Mouse (Mus musculus) embryonic fibroblast, embryonic 13.5 days (primary cell): Measurements from ENCODE around the gene Phgdh. TPM values are rescaled to one million over a fixed set of nuclear protein-coding genes. Genes with fewer than 3 reads are reported as not detected.

Experiments used
- H3K27ac ChIP-seq: 2 replicates; pipeline ENCODE4 v1.5.1; 2012; ENCODE audit warnings: low read length, control low read depth, inconsistent platforms; ENCODE audit not compliant: insufficient read depth
- H3K4me1 ChIP-seq: 2 replicates; pipeline ENCODE4 v1.6.1; 2011; ENCODE audit warnings: low read length; ENCODE audit not compliant: control insufficient read depth, insufficient read depth
- H3K4me3 ChIP-seq: 2 replicates; pipeline ENCODE4 v1.5.1; 2011; ENCODE audit warnings: mild to moderate bottlenecking, control low read depth, low read length; ENCODE audit not compliant: insufficient read depth
- CTCF ChIP-seq: IDR thresholded peaks from 2 replicates; pipeline ENCODE4 v1.5.1; 2011; ENCODE audit warnings: mild to moderate bottlenecking, control low read depth, low read length, moderate library complexity, borderline replicate concordance; ENCODE audit not compliant: insufficient read depth
- POLR2A ChIP-seq: IDR thresholded peaks from 2 replicates; pipeline ENCODE4 v1.6.1; 2011; ENCODE audit warnings: low read depth, mild to moderate bottlenecking, control low read depth, low read length, moderate library complexity
- polyA plus RNA-seq: library from polyadenylated mRNA; stranded (reverse); fragments of >200 nt; gene quantifications from 2 replicates; pipeline ENCODE4 v1.2.4, GENCODE M21; 2011; ENCODE audit warnings: low read depth; ENCODE audit not compliant: missing spikeins, insufficient read length

Gene Phgdh
- polyA plus RNA-seq, 1 experiment = 249 TPM

GRCm38 (mm10) chr3:98374980-98375379, 35.2 kb upstream of the Phgdh start:
- H3K4me3 ChIP-seq = no peak overlapping the region
- no peak for TF ChIP-seq CTCF
- TF ChIP-seq POLR2A = no peak
- H3K4me1 ChIP-seq = peaks cover 7% of the 10 kb centered on the region
- H3K27ac ChIP-seq = peak overlapping the region; percentile 49

DNA sequence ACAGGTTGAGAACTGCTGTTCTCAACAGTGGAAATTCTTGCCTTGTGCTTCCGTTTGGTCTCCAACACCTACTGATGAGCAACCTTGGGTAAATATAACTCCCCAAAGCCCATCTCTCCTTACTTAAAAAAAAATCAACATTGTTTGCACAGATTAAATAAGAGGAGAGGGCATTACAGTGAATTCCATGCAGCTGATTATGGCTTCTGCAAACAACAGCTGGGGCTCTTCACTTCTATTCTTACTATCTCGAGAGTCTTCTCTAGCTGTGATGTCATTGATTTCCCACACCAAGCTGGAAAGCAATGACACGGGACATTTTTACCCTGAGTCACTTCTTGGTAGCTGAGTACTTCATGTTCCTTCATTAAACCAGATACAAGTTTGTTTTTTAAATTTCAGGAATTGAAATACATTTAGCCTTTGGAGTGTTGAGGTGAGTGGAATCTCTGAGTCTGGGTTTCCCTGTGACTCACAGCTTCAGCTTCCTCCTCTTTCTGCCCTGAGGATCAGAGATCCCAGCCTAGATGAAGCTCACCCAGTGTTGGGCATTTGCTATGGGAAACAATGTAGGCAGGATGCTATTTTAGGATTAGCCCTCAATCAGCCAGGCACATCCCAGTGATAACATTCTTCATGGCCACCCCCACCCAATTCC, 34.4 kb upstream of the Phgdh start:
- H3K4me3 ChIP-seq = no peak overlapping the region
- TF ChIP-seq CTCF (no peak), POLR2A (no peak)
- peaks cover 3% of the 10 kb centered on the region for H3K4me1 ChIP-seq
- peak overlapping the region; percentile 49 for H3K27ac ChIP-seq

- H3K4me1 ChIP-seq = no peaks in the 10 kb centered on the region; the same call in 1 of the 2 replicates
- no peak overlapping the region for H3K4me3 ChIP-seq
- TF ChIP-seq CTCF = no peak
- no peak for TF ChIP-seq POLR2A
- no peak overlapping the region for H3K27ac ChIP-seq
Observed at GRCm38 (mm10) chr3:98368776-98369175, 29.0 kb upstream of the Phgdh start.

- Histone ChIP-seq H3K4me1 (no peaks in the 10 kb centered on the region), H3K4me3 (no peak overlapping the region), H3K27ac (no peak overlapping the region)
- TF ChIP-seq POLR2A (no peak), CTCF (no peak)
Observed at GRCm38 (mm10) chr3:98368283-98368682, 28.5 kb upstream of the Phgdh start.

GRCm38 (mm10) chr3:98366823-98367222, 27.0 kb upstream of the Phgdh start:
- no peak overlapping the region for H3K4me3 ChIP-seq
- TF ChIP-seq POLR2A = no peak
- TF ChIP-seq CTCF = no peak
- no peaks in the 10 kb centered on the region for H3K4me1 ChIP-seq
- H3K27ac ChIP-seq = no peak overlapping the region

DNA sequence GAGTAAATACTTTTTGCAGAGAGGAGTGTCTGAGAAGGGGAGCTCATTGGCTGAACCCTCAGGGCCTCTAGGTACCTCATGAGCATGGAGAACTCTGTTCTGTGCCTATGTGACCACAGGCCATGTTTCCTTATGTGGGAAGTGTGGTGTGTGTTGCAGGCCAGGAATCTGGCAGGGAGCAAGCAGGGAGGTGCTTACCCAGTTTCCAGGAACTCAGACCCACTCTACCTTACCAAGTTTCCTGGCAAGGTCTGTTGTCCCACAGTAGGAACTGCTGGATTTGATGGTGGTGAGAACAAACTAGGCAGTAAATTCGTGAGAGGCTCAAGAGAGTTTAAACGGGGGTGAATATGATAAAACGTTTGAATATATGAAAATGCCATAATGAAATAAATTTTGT, 26.3 kb upstream of the Phgdh start:
- no peak for TF ChIP-seq POLR2A
- no peak for TF ChIP-seq CTCF
- Histone ChIP-seq H3K27ac (no peak overlapping the region), H3K4me1 (no peaks in the 10 kb centered on the region), H3K4me3 (no peak overlapping the region)

DNA sequence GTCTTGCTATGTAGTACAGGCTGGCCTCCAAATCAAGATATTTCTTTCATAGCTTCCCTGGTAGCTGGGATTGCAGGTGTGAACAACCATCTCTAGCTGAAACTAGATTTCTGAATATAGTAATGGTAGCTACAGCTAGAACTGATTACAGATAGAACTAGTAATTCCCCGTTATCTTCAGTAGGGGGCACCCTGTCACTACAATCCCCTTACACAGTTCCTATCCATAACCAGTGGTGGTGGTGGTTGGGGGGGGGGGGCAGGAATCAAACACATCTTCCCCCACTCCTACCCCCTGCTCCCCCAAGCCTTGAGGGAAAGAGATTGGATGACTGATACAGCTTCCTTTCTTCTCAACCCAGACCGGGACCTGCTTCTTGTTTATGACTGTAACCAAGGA, 23.0 kb upstream of the Phgdh start:
- Histone ChIP-seq H3K4me3 (no peak overlapping the region), H3K27ac (no peak overlapping the region), H3K4me1 (no peaks in the 10 kb centered on the region)
- TF ChIP-seq POLR2A = no peak
- no peak for TF ChIP-seq CTCF

DNA sequence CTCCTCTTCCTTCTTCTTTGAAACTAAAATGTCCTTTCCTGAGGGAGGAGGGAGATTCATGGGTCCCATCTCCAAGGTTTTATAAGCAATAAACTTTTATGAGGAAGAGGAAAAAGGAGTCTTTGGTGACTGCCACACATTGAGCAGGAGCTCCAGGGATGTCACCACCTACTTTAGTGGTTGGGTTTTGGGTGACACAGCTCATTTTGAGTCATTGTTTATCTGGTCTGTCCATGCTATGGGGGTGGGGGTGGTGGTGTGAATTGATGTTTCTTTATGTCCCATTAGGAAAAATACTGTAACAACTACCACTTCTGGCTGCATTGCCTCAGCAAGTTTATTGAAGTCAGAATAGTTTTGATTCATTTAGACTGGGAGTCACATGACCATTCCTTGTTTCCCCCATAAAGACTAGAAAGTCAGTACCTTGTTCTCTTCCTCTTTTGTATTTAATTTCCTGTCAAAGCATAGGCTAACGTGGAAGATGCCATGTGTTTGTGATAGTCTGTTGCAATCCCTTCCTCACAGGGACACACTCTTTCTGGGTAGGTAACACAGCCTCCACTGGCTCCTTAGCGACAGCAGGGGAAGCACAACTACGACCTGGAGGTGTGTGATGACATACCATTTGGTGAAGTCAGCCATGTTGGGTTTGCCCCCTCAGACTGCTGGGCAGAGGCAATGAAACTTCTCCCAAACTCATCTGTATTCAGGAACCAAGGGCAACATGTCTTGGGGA, 17.0 kb upstream of the Phgdh start:
- H3K4me1 ChIP-seq = peaks cover 14% of the 10 kb centered on the region; the same call in 1 of the 2 replicates
- H3K4me3 ChIP-seq = no peak overlapping the region
- TF ChIP-seq POLR2A = no peak
- TF ChIP-seq CTCF = no peak
- no peak overlapping the region for H3K27ac ChIP-seq

GRCm38 (mm10) chr3:98356026-98356365, 16.2 kb upstream of the Phgdh start:
- H3K4me3 ChIP-seq = no peak overlapping the region
- H3K27ac ChIP-seq = no peak overlapping the region
- H3K4me1 ChIP-seq = peaks cover 14% of the 10 kb centered on the region; the same call in 1 of the 2 replicates
- TF ChIP-seq POLR2A = no peak
- no peak for TF ChIP-seq CTCF

- TF ChIP-seq POLR2A (no peak), CTCF (peak; percentile 35; the same call in 1 of the 2 replicates)
- Histone ChIP-seq H3K4me1 (peaks cover 14% of the 10 kb centered on the region; the same call in 1 of the 2 replicates), H3K4me3 (no peak overlapping the region), H3K27ac (peak overlapping the region; percentile 63)
Observed at GRCm38 (mm10) chr3:98355344-98356025, 15.7 kb upstream of the Phgdh start.
